Mouse (Mus musculus): ENCODE data around the gene Rbpj. TPM values are rescaled to one million over a fixed set of nuclear protein-coding genes. Genes with fewer than 3 reads are reported as not detected.

Rbpj gene
- total and polyA plus RNA-seq, 3 experiments: 40.5 to 62.8 (median 61.3) TPM

GRCm38 (mm10) chr5:53676671-53677070 lies 210.7 kb downstream of the Rbpj start:
- TF ChIP-seq ZKSCAN1 (IDR thresholded peaks at IDR 0.05; ENCODE audit: borderline replicate concordance, low read depth, low read length) (no peak), MAZ (IDR thresholded peaks at IDR 0.05; ENCODE audit: low read depth, low read length) (no peak), RAD21 (IDR thresholded peaks at IDR 0.05; ENCODE audit: low read depth, low read length) (no peak), IRF4 (IDR thresholded peaks at IDR 0.05; ENCODE audit: low read depth, low read length) (no peak), BHLHE40 (IDR thresholded peaks at IDR 0.05; ENCODE audit: low read depth, low read length) (no peak), MXI1 (IDR thresholded peaks at IDR 0.05; ENCODE audit: low read depth, low read length) (no peak), POLR2A (IDR thresholded peaks at IDR 0.05; ENCODE audit: low read depth, low read length) (no peak), JUN (IDR thresholded peaks at IDR 0.05; ENCODE audit: insufficient read depth, low read depth, low read length) (no peak)
- H3K4me2 ChIP-seq (ENCODE audit: insufficient read depth, low read depth, poor library complexity, severe bottlenecking): no peak overlapping the region
- no peak overlapping the region for H3K27ac ChIP-seq (ENCODE audit: insufficient read depth, low read depth)
- H3K4me3 ChIP-seq (replicated peaks in 1 of 3; ENCODE audit: low read depth in 2 of 3, low read length in 2 of 3, poor library complexity in 1 of 3): no peak overlapping the region
- DNase-seq (ENCODE audit: extremely low read depth): no peak
- H3K36me3 ChIP-seq (replicated peaks in 1 of 2; ENCODE audit: control insufficient read depth in 1 of 2, insufficient read depth in 1 of 2, low read length in 1 of 2): no peaks in the 10 kb centered on the region
- H3K4me1 ChIP-seq (ENCODE audit: control insufficient read depth in 1 of 2, insufficient read depth in 2 of 2): peaks cover 0 to 4% of the 10 kb centered on the region in 2 experiments; a peak in 1 of 4 replicates
- no peaks in the 10 kb centered on the region for H3K79me2 ChIP-seq (replicated peaks; ENCODE audit: control insufficient read depth, extremely low read depth, insufficient read depth, poor library complexity, severe bottlenecking)
- in situ Hi-C loops (cut with MboI; ENCODE audit: low pct_ligation_motif_present, low pct_unique_long_range_greater_than_20kb, low sequenced_read_pairs) (loop anchor here (10.0 to 25.0 kb wide), 2 partner anchors 332 to 436 kb away; no protein-coding TSS in a partner anchor), dilution Hi-C loops (cut with MboI; ENCODE audit: extremely low pct_ligation_motif_present, extremely low pct_unique_long_range_greater_than_20kb, low sequenced_read_pairs) (no loop called here)
- peaks cover 13% of the 10 kb centered on the region for H3K9me3 ChIP-seq (replicated peaks; ENCODE audit: low read length)
- no peak overlapping the region for H3K9ac ChIP-seq (ENCODE audit: insufficient read depth, low read depth)
- no peaks in the 10 kb centered on the region for H3K27me3 ChIP-seq (replicated peaks)

GRCm38 (mm10) chr5:53678036-53678767 lies 212.2 kb downstream of the Rbpj start:
- H3K9ac ChIP-seq (ENCODE audit: insufficient read depth, low read depth): no peak overlapping the region
- H3K4me3 ChIP-seq (replicated peaks in 1 of 3; ENCODE audit: low read depth in 2 of 3, low read length in 2 of 3, poor library complexity in 1 of 3): no peak overlapping the region
- no peaks in the 10 kb centered on the region for H3K36me3 ChIP-seq (replicated peaks in 1 of 2; ENCODE audit: control insufficient read depth in 1 of 2, insufficient read depth in 1 of 2, low read length in 1 of 2)
- no peaks in the 10 kb centered on the region for H3K4me1 ChIP-seq (ENCODE audit: control insufficient read depth in 1 of 2, insufficient read depth in 2 of 2)
- no peak overlapping the region for H3K4me2 ChIP-seq (ENCODE audit: insufficient read depth, low read depth, poor library complexity, severe bottlenecking)
- no peaks in the 10 kb centered on the region for H3K79me2 ChIP-seq (replicated peaks; ENCODE audit: control insufficient read depth, extremely low read depth, insufficient read depth, poor library complexity, severe bottlenecking)
- peaks cover 2% of the 10 kb centered on the region for H3K27me3 ChIP-seq (replicated peaks)
- no peak for DNase-seq (ENCODE audit: extremely low read depth)
- TF ChIP-seq RAD21 (IDR thresholded peaks at IDR 0.05; ENCODE audit: low read depth, low read length) (no peak), SIN3A (IDR thresholded peaks at IDR 0.05; ENCODE audit: low read length) (no peak), HCFC1 (IDR thresholded peaks at IDR 0.05; ENCODE audit: low read depth, low read length) (no peak)
- H3K27ac ChIP-seq (ENCODE audit: insufficient read depth, low read depth): no peak overlapping the region
- in situ Hi-C loops (cut with MboI; ENCODE audit: low pct_ligation_motif_present, low pct_unique_long_range_greater_than_20kb, low sequenced_read_pairs): loop anchor here (10.0 to 25.0 kb wide), 2 partner anchors 333 to 434 kb away; no protein-coding TSS in a partner anchor
- peaks cover 11% of the 10 kb centered on the region for H3K9me3 ChIP-seq (replicated peaks; ENCODE audit: low read length)
- dilution Hi-C loops (cut with MboI; ENCODE audit: extremely low pct_ligation_motif_present, extremely low pct_unique_long_range_greater_than_20kb, low sequenced_read_pairs): no loop called here

GRCm38 (mm10) chr5:53679651-53680050 lies 213.7 kb downstream of the Rbpj start:
- no peaks in the 10 kb centered on the region for H3K4me1 ChIP-seq (ENCODE audit: control insufficient read depth in 1 of 2, insufficient read depth in 2 of 2)
- in situ Hi-C loops (cut with MboI; ENCODE audit: low pct_ligation_motif_present, low pct_unique_long_range_greater_than_20kb, low sequenced_read_pairs) (loop anchor here (10.0 to 25.0 kb wide), 2 partner anchors 335 to 433 kb away; no protein-coding TSS in a partner anchor), dilution Hi-C loops (cut with MboI; ENCODE audit: extremely low pct_ligation_motif_present, extremely low pct_unique_long_range_greater_than_20kb, low sequenced_read_pairs) (no loop called here)
- no peaks in the 10 kb centered on the region for H3K9me3 ChIP-seq (replicated peaks; ENCODE audit: low read length)
- no peak overlapping the region for H3K4me3 ChIP-seq (replicated peaks in 1 of 3; ENCODE audit: low read depth in 2 of 3, low read length in 2 of 3, poor library complexity in 1 of 3)
- no peaks in the 10 kb centered on the region for H3K79me2 ChIP-seq (replicated peaks; ENCODE audit: control insufficient read depth, extremely low read depth, insufficient read depth, poor library complexity, severe bottlenecking)
- H3K9ac ChIP-seq (ENCODE audit: insufficient read depth, low read depth): no peak overlapping the region
- no peaks in the 10 kb centered on the region for H3K36me3 ChIP-seq (replicated peaks in 1 of 2; ENCODE audit: control insufficient read depth in 1 of 2, insufficient read depth in 1 of 2, low read length in 1 of 2)
- no peak overlapping the region for H3K27ac ChIP-seq (ENCODE audit: insufficient read depth, low read depth)
- TF ChIP-seq MAX (IDR thresholded peaks at IDR 0.05; ENCODE audit: low read length) (no peak), JUN (IDR thresholded peaks at IDR 0.05; ENCODE audit: insufficient read depth, low read depth, low read length) (no peak), ELF1 (IDR thresholded peaks at IDR 0.05; ENCODE audit: low read depth, low read length) (no peak), USF2 (conservative IDR thresholded peaks at IDR 0.05; ENCODE audit: low read depth, low read length) (no peak), HCFC1 (IDR thresholded peaks at IDR 0.05; ENCODE audit: low read depth, low read length) (no peak), ZKSCAN1 (IDR thresholded peaks at IDR 0.05; ENCODE audit: borderline replicate concordance, low read depth, low read length) (no peak), MAFK (IDR thresholded peaks at IDR 0.05; ENCODE audit: insufficient replicate concordance, low read length) (no peak), UBTF (IDR thresholded peaks at IDR 0.05; ENCODE audit: low read depth, low read length) (no peak), TBP (conservative IDR thresholded peaks at IDR 0.05; ENCODE audit: low read depth, low read length) (no peak), ZNF384 (IDR thresholded peaks at IDR 0.05; ENCODE audit: low read depth, low read length) (no peak), CHD2 (IDR thresholded peaks at IDR 0.05; ENCODE audit: low read length) (no peak), MXI1 (IDR thresholded peaks at IDR 0.05; ENCODE audit: low read depth, low read length) (no peak), JUND (conservative IDR thresholded peaks at IDR 0.05; ENCODE audit: low read depth, low read length) (no peak), MYC (IDR thresholded peaks at IDR 0.05; ENCODE audit: low read depth, low read length) (no peak), CHD1 (IDR thresholded peaks at IDR 0.05; ENCODE audit: low read depth, low read length) (no peak), IRF4 (IDR thresholded peaks at IDR 0.05; ENCODE audit: low read depth, low read length) (no peak), RCOR1 (conservative IDR thresholded peaks at IDR 0.05; ENCODE audit: low read depth, low read length) (no peak)
- peaks cover 2% of the 10 kb centered on the region for H3K27me3 ChIP-seq (replicated peaks)
- DNase-seq (ENCODE audit: extremely low read depth): no peak
- no peak overlapping the region for H3K4me2 ChIP-seq (ENCODE audit: insufficient read depth, low read depth, poor library complexity, severe bottlenecking)
